Mouse (Mus musculus) c-Kit-positive CD71-positive TER-119-negative erythroid progenitor cells, embryonic 14.5 days (primary cell): ENCODE results near the gene Vps37d.

Experiments used
- DNase-seq: peaks from one replicate; pipeline ENCODE4 v3.0.0-alpha.2; 2013; ENCODE audit warnings: low read depth

Vps37d gene

GRCm38 (mm10) chr5:135029007-135029854 is 48.8 kb downstream of the Vps37d start:
- no peak for DNase-seq

DNA sequence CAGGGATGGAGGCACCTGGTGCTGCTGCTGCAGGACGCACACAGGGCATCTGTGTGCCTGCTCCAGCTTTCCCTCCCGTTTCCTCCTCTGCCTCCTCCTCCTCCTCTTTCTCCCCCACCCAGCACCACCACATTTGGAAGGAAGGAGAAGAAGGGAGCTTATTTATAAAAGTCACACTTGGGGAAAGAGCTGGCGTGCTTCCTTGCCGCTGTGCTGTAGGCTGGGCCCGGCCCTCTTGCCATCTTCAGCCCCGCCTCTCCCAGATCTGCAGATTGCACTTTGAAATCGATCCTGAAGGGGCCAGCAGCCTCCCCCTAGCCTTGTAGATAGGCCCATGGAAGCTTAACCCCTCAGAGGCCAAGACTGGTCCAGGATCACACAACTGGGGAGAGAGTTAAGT is 52.2 kb downstream of the Vps37d start:
- DNase-seq: no peak

DNA sequence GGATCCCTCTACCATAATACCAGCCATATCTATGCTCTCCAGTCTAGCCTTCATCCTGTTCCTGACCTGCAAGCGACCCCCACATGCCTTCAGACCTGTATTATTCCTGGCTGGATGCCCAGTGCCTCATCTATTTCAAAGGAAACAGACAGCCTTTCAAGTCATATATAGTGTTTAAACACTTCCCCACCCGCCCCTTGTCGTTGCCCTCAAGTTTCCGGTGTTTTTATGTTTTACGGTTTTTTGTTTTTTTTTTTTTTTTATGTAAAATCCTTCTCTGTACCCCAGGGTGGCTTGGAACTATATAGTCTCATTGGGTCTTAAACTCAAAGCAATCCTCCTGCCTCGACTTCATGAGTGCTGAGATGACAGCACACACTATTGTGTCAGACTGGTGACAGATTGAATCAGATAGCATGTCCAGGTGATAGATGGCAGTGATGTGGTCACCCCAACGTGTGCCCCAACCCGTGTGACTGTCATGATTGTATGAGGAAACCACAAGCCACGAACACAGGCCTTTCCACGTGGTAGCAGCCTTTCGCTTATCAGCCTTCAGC is 53.3 kb downstream of the Vps37d start:
- no peak for DNase-seq

DNA sequence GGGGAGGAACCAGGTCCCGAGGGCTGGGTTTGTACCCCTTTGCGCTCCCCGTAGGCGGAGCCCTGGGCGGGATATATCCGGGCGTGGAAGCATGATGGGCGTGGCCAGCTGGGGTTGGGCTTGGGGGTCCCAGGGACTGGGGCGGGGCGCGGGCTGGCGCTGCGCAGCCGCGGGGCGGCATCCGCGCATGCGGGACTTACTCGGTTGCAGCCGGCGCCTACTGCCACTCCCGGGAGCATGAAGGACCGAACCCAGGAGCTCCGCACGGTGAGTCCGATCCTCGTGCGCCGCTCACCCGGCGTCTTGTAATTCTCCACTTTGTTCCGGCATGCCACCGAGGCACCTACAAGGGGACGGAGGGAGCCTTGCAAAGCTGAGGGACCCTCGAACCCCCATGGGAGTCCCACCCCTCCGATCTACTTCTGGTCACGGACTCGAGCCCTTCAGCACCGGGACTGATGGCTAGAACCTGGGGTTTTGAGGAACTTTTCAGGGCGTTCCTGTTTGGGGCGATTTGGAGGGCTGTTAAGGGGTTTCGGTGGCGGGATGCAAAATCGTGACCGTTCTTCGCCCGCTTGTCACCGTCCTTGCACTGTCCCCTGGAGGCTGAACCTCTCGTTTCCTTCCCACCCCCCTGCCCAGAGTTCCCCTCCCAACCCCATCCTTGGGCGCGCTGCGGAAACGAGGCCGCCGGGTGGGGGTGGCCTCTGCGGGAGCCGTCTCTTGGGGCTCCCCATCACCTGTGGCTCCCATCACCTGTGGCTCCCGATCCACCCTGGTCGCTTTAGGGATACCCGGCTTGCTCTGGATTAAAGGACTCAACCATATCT is 54.5 kb downstream of the Vps37d start, which contains the start of gene Stx1a:
Gene Stx1a, plus strand, starts transcription at position 139 of the 830 bp plus-strand sequence.
- peak; percentile 76 for DNase-seq
